In genomic region chr4:109475078-109475477, GRCm38 (mm10) we compare ENCODE assay signal across 9 mouse cellular contexts. TPM values are rescaled to one million over a fixed set of nuclear protein-coding genes. Genes with fewer than 3 reads are reported as not detected.
DNase-seq lines count a peak whose midpoint lies in the region; ATAC-seq lines count a peak whose summit lies in the region.
"Had no signal": no experiment of that assay in that cellular context is flagged by ENCODE, and none has a peak within 500 bp of the region (broad histone marks: within the 10 kb centered on the region; RNA-seq: fewer than 3 reads in every experiment).

No protein-coding gene starts in this region.

- no peak overlapping the region for H3K27ac ChIP-seq in liver, embryonic 11.5 days (ENCODE audit: low read depth, low read length)

- H3K9me3 ChIP-seq in erythroblast, embryonic 14.5 days (ENCODE audit: control insufficient read depth, low read length), result no peaks in the 10 kb centered on the region
- H3K9me3 ChIP-seq in liver, embryonic 11.5 days (ENCODE audit: control insufficient read depth, low read length), result no peaks in the 10 kb centered on the region

- DNase-seq in retina, embryonic 14.5 days (ENCODE audit: low spot score), result peak; percentile 14
- DNase-seq in retina, postnatal 1 day, result no peak
- no peak for DNase-seq in liver, embryonic 11.5 days (ENCODE audit: low spot score)
- no peak for DNase-seq in urinary bladder, adult 2 months (ENCODE audit: low spot score)
- no peak for DNase-seq in urinary bladder, postnatal 14 days (ENCODE audit: low spot score)
- DNase-seq: cerebellum, postnatal 36 days had no signal

- H3K9ac ChIP-seq in liver, embryonic 11.5 days (ENCODE audit: low read depth, low read length), result peak overlapping the region; percentile 4; the same call in 1 of the 2 replicates

- H3K4me1 ChIP-seq in erythroblast, embryonic 14.5 days (ENCODE audit: control insufficient read depth), result peaks cover 60% of the 10 kb centered on the region
- H3K4me1 ChIP-seq in liver, embryonic 11.5 days (replicated peaks; ENCODE audit: control insufficient read depth, insufficient read depth, low read length), result peaks cover 7% of the 10 kb centered on the region

- H3K4me2 ChIP-seq in liver, embryonic 11.5 days, result peak overlapping the region; percentile 73

- peak overlapping the region; percentile 78 for H3K4me3 ChIP-seq in erythroblast, embryonic 14.5 days (replicated peaks)
- peak overlapping the region; percentile 95 for H3K4me3 ChIP-seq in liver, embryonic 11.5 days (ENCODE audit: low read depth, low read length)

- peaks cover 50% of the 10 kb centered on the region for H3K36me3 ChIP-seq in erythroblast, embryonic 14.5 days (ENCODE audit: control insufficient read depth)
- 0 out of 2 replicates have a peak, but pooled peaks cover 5% of the 10 kb centered on the region for H3K36me3 ChIP-seq in liver, embryonic 11.5 days (ENCODE audit: control insufficient read depth, insufficient read depth, low read length)

- 54% methylated on average over 2 of the region's 2 CpGs for WGBS in liver, embryonic 11.5 days

- peaks cover 24% of the 10 kb centered on the region for H3K27me3 ChIP-seq in erythroblast, embryonic 14.5 days (ENCODE audit: control insufficient read depth)
- H3K27me3 ChIP-seq in liver, embryonic 11.5 days (replicated peaks; ENCODE audit: control insufficient read depth, insufficient read depth, low read length), result no peaks in the 10 kb centered on the region

- no peak for ATAC-seq in erythroblast, adult 5-6 weeks (replicated peaks; ENCODE audit: low FRiP score, poor library complexity, severe bottlenecking)
- ATAC-seq in liver, embryonic 11.5 days (replicated peaks; ENCODE audit: low FRiP score), result no peak
- ATAC-seq in inflammation-experienced regulatory T-cells, adult 6 months, result no peak

RNA-seq across cellular contexts. Expression of gene Rnf11, which starts 9.4 kb away (rescaled TPM):
- 23.6 and 24.5 TPM in 2 replicates for polyA plus RNA-seq in erythroblast, embryonic 14.5 days (2012)
- 174 and 177 TPM in 2 replicates for total RNA-seq in erythroblast, adult 5-6 weeks (2015; ENCODE audit: low replicate concordance)
- 241 and 315 TPM in 2 replicates for total RNA-seq in erythroblast, adult 5-6 weeks (2017; ENCODE audit: low replicate concordance)
- 25.0 and 25.2 TPM in 2 replicates for polyA plus RNA-seq in liver, embryonic 11.5 days (2014; fragmentation: Nextera tagmentation; extraction: Ambion mirVana)
- 72.9 and 75.3 TPM in 2 replicates for polyA plus RNA-seq in urinary bladder, adult 2 months (2012; rRNA removed)
- polyA plus RNA-seq in inflammation-experienced regulatory T-cells, adult 6 months (2017; shearing (Covaris generic)), result 1 to 10 TPM; 6.3 to 8.1 (median 6.9) TPM

RNA-seq across cellular contexts. Expression of gene 4930522H14Rik, which starts 56.0 kb away (rescaled TPM):
- not detected in 2 replicates for polyA plus RNA-seq in erythroblast, embryonic 14.5 days (2012)
- not detected in 2 replicates for total RNA-seq in erythroblast, adult 5-6 weeks (2015; ENCODE audit: low replicate concordance)
- total RNA-seq in erythroblast, adult 5-6 weeks (2017; ENCODE audit: low replicate concordance), result not detected in 2 replicates
- polyA plus RNA-seq in liver, embryonic 11.5 days (2014; fragmentation: Nextera tagmentation; extraction: Ambion mirVana), result not detected in 2 replicates
- polyA plus RNA-seq in urinary bladder, adult 2 months (2012; rRNA removed), result not detected in 2 replicates
- polyA plus RNA-seq in inflammation-experienced regulatory T-cells, adult 6 months (2017; shearing (Covaris generic)), result not detected
